Mouse (Mus musculus) C2C12 (cell line): ENCODE measurements around the gene Rnls. TPM values are rescaled to one million over a fixed set of nuclear protein-coding genes. Genes with fewer than 3 reads are reported as not detected.

ENCODE experiments used
- H3K27me3 ChIP-seq: one replicate; pipeline ENCODE4 v1.6.1; 2011; ENCODE audit not compliant: control insufficient read depth, insufficient read depth, insufficient read length
- H3K36me3 ChIP-seq: one replicate; pipeline ENCODE4 v1.6.1; 2011; ENCODE audit not compliant: control insufficient read depth, insufficient read depth
- H3K4me3 ChIP-seq: one replicate; pipeline ENCODE4 v1.5.1; 2011; ENCODE audit warnings: mild to moderate bottlenecking, control low read depth; ENCODE audit not compliant: poor library complexity, insufficient read depth, severe bottlenecking
- H3K79me2 ChIP-seq: one replicate; pipeline ENCODE4 v1.6.1; 2011; ENCODE audit not compliant: control insufficient read depth, insufficient read depth
- H3K79me3 ChIP-seq: one replicate; pipeline ENCODE4 v1.6.1; 2011; ENCODE audit warnings: low read depth, control low read depth
- H3ac ChIP-seq: one replicate; pipeline ENCODE3; 2011; ENCODE audit warnings: low read depth; ENCODE audit not compliant: control insufficient read depth, insufficient read length
- CEBPB ChIP-seq: IDR thresholded peaks from one replicate; pipeline ENCODE4 v1.6.1; 2011; ENCODE audit warnings: low read depth, mild to moderate bottlenecking, control low read depth, moderate library complexity
- CTCF ChIP-seq: IDR thresholded peaks from one replicate; pipeline ENCODE4 v1.5.1; 2011; ENCODE audit not compliant: control insufficient read depth, insufficient read depth, insufficient read length
- FOSL1 ChIP-seq: IDR thresholded peaks from one replicate; pipeline ENCODE4 v1.8.0; 2011; ENCODE audit warnings: mild to moderate bottlenecking, low read length; ENCODE audit not compliant: poor library complexity, insufficient read depth, severe bottlenecking
- MAX ChIP-seq: IDR thresholded peaks from one replicate; pipeline ENCODE4 v1.6.1; 2011; ENCODE audit warnings: mild to moderate bottlenecking, control low read depth
- MYOD1 ChIP-seq: IDR thresholded peaks from one replicate; pipeline ENCODE4 v1.6.1; 2011; ENCODE audit warnings: low read depth; ENCODE audit not compliant: control insufficient read depth, insufficient read length
- MYOG ChIP-seq: IDR thresholded peaks from one replicate; pipeline ENCODE4 v1.6.1; 2011; ENCODE audit not compliant: control insufficient read depth, insufficient read length; ENCODE audit errors: extremely low read depth
- USF1 ChIP-seq: IDR thresholded peaks from one replicate; pipeline ENCODE4 v1.6.1; 2011; ENCODE audit warnings: low read depth, mild to moderate bottlenecking, control low read depth, moderate library complexity
- polyA plus RNA-seq: library from polyadenylated mRNA; unstranded; fragments of >200 nt; fragmentation: generic; extraction: Trizol; gene quantifications from one replicate; pipeline ENCODE4 v1.2.1, GENCODE M21; 2012; ENCODE audit warnings: missing spikeins

Gene Rnls
- polyA plus RNA-seq, 1 experiment = 0.99 TPM

DNA sequence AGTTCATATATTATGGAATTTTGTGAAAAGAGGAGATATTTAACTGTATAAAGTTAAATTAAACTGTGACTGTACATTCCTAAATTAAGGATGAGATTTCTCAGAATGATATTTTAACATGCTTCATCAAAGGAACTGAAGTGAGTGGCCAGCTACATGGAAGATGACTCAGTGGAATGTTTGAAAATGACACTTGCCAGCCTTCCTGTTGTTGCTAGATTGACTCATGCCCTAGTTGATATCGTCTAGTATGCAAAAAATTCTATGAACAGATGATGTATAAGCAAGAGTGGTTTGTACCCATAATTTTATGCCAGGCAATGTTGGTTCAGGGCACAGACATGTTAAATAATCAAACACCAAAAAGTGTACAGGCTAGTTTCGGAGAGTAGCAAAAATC, 232.2 kb downstream of the Rnls start:
- TF ChIP-seq CEBPB (no peak), MYOD1 (no peak), MYOG (no peak), FOSL1 (no peak), USF1 (no peak), CTCF (no peak), MAX (no peak)

DNA sequence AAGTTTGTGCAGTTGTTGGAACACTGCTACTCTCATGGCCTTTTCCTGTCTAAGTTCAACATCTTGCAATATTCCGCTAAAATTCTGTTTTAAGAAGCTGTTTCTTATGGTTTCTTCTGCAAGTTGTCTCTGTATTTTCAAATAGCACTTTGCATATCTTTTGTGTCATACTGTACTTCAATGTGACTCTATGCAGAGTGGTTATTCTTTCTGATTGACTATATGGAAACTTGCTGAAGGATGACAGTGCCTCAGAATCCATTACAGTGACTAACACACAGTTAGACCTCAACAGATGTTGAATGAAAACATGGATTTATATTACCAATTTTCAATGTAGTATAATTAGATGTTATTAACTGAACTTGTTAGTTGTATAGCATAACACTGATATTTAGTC, 232.9 kb downstream of the Rnls start:
- no peaks in the 10 kb centered on the region for H3K36me3 ChIP-seq
- no peaks in the 10 kb centered on the region for H3K27me3 ChIP-seq
- H3K79me2 ChIP-seq = no peaks in the 10 kb centered on the region
- no peak overlapping the region for H3ac ChIP-seq
- no peaks in the 10 kb centered on the region for H3K79me3 ChIP-seq
- no peak overlapping the region for H3K4me3 ChIP-seq
- no peak for TF ChIP-seq CEBPB
- TF ChIP-seq CTCF = no peak
- TF ChIP-seq USF1 = no peak
- no peak for TF ChIP-seq MYOG

More for the DNA sequence above, 232.2 kb downstream of the Rnls start:
- no peaks in the 10 kb centered on the region for H3K27me3 ChIP-seq
- no peaks in the 10 kb centered on the region for H3K79me2 ChIP-seq
- H3ac ChIP-seq = no peak overlapping the region
- H3K79me3 ChIP-seq = no peaks in the 10 kb centered on the region
- no peak overlapping the region for H3K4me3 ChIP-seq
- no peaks in the 10 kb centered on the region for H3K36me3 ChIP-seq

DNA sequence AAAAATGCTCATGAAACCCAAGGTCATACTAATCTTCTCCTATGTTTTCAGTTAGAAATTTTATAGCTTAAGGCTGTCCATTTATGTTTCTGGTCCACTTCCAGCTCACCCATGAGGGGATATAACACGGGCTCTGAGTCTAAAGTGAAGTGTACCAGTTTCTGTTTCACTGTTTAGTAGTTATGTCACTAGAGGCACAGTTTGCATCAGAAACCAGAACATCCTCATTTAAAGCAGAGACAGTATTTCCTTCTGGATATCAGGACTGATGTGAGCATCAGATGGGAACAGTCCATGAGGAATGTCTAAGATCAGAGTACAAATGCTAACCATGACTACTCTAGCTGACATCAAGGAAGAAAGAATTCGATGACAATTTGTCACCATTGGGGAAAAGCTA, 233.9 kb downstream of the Rnls start:
- Histone ChIP-seq H3K27me3 (no peaks in the 10 kb centered on the region), H3K36me3 (no peaks in the 10 kb centered on the region), H3K4me3 (no peak overlapping the region), H3K79me2 (no peaks in the 10 kb centered on the region), H3ac (no peak overlapping the region), H3K79me3 (no peaks in the 10 kb centered on the region)
- TF ChIP-seq CTCF (no peak), FOSL1 (no peak), MAX (no peak)

DNA sequence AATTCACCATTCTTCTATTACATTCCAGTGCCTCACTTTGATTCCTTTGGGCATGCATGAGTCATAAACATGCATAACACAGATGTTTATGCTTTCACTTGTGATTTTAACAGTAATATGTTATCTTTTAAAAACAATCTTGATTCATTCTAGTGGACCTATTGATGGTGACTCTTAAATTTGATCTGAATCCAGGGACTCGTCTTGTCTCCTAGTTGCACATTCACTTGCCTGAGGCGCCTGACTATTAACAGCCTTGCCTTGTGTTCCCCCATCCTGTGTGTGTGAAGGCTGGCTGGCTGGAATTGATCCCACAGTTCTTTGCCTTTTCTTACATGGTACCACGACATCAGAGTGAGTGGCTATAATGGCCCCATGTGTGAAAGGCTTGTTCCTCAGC, 243.7 kb downstream of the Rnls start:
- Histone ChIP-seq H3K36me3 (no peaks in the 10 kb centered on the region), H3K79me2 (no peaks in the 10 kb centered on the region), H3K27me3 (no peaks in the 10 kb centered on the region), H3ac (no peak overlapping the region), H3K4me3 (no peak overlapping the region), H3K79me3 (no peaks in the 10 kb centered on the region)
- TF ChIP-seq MAX = no peak
- no peak for TF ChIP-seq MYOG
- no peak for TF ChIP-seq USF1
- no peak for TF ChIP-seq FOSL1
- TF ChIP-seq CEBPB = no peak
- no peak for TF ChIP-seq MYOD1
- no peak for TF ChIP-seq CTCF

DNA sequence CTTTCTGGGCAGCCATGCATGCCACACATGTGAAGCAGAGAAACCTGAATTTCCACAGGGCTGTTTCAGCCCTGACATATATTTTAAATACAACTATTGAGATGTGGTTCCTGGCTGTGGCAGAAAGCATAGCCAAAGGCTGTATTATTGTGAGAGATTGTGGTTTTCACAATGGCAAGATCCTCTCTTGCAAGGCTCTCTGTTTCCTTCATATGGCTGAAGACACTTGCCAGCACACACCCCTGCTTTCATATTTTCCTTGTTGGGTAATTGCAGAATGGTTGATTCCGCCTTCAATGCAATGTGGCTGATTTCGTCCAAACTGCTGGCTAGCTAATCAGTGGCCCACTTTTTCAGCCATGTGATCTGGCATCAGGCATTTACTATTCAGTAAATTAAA, 248.9 kb downstream of the Rnls start:
- Histone ChIP-seq H3K27me3 (no peaks in the 10 kb centered on the region), H3K36me3 (no peaks in the 10 kb centered on the region), H3K79me3 (no peaks in the 10 kb centered on the region), H3K4me3 (no peak overlapping the region), H3K79me2 (no peaks in the 10 kb centered on the region), H3ac (no peak overlapping the region)
- TF ChIP-seq MAX = no peak
- no peak for TF ChIP-seq MYOD1

DNA sequence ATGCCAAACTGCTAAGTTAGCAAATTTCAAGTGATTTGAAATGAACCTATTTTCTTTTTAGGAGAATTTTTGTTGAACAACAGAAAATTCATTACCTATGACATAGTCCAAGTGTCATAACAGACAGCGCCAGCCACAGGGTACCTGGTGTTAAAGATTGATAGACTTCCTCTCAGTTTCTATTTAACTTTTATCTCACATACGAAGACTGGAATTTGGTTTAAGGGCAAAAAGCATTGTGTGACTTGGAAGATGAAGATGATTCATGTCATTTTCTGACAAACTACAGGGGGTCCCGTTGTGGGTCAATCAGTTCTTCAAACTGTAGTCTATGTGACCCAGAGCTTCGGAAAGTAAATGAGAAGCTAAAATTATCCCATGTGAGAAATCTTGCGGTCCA, 254.8 kb downstream of the Rnls start:
- TF ChIP-seq MYOG (no peak), CTCF (no peak)
- H3K27me3 ChIP-seq = no peaks in the 10 kb centered on the region
- no peak overlapping the region for H3K4me3 ChIP-seq
- no peaks in the 10 kb centered on the region for H3K36me3 ChIP-seq
- H3K79me2 ChIP-seq = no peaks in the 10 kb centered on the region
- no peak overlapping the region for H3ac ChIP-seq
- H3K79me3 ChIP-seq = no peaks in the 10 kb centered on the region
